Mouse (Mus musculus) CD4-positive, CD25-positive, alpha-beta regulatory T cell, adult 2 months (primary cell): Measurements from ENCODE around the gene Hax1.
A peak's percentile ranks its signal among the peaks of the same experiment; 100 is the strongest.

Experiments
- DNase-seq: peaks from one replicate; pipeline ENCODE4 v3.0.0-alpha.2; 2012; ENCODE audit warnings: low read depth, low spot score

Gene Hax1

DNA sequence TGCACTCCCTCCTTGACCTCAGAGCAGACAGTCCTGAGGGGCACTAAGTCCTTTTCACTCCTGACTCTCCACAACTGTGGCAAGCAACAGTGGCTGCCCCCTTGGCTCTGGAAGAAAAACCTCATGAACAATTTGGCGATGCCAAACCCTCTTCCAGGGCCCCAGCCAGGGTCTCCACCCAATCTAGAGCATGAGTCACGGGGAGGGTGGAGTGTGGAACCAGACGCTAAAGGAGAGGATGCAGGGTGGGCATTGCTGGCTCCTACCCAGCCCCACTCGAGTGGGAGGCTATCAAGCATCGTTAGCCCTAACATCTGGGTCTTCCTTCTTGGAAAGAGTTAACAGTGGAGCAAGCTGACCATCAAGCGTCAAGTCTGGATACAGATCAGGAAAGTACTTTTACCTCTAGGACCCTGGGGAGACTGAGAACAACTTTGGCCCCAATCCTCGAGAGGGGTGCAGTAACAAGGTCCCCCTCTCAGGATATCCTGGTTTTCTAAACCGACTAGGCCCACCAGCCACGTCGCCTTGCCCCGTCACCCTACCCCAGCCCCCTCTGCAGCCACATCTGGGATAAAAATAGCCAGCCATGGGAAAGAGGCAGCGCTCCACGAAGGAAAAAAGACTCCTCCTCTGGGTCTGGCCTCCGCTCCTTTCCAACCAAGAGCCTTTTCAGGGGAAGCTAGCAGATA is 36.4 kb downstream of the Hax1 start:
- DNase-seq, result peak; percentile 20

GRCm38 (mm10) chr3:89961436-89961835 is 37.1 kb downstream of the Hax1 start:
- DNase-seq, result peak; percentile 50

DNA sequence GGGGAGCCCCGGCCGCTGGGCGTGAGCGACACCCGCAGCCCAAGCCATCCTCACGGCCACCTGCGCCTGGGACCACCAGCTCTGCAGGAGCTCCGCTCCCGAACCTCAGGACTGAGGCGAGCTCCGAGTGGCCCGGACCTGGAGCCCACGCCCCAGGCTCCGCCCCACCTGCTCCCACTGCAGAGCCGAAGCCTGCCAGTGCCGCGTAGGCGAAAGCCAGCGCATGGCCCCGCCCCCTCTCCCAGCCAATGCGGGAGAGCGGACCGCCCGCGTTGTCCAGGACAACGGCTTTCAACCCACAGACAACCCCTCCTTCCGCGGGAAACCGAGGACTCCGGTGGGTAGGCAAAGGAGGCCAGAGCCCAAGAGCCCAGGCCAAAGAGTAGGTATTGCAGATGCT is 38.1 kb downstream of the Hax1 start:
- DNase-seq, result peak; percentile 94

- DNase-seq, result peak; percentile 27
These were observed 39.1 kb downstream of the Hax1 start for GRCm38 (mm10) chr3:89959435-89959834.

GRCm38 (mm10) chr3:89957880-89958279 is 40.7 kb downstream of the Hax1 start:
- DNase-seq, result no peak

DNA sequence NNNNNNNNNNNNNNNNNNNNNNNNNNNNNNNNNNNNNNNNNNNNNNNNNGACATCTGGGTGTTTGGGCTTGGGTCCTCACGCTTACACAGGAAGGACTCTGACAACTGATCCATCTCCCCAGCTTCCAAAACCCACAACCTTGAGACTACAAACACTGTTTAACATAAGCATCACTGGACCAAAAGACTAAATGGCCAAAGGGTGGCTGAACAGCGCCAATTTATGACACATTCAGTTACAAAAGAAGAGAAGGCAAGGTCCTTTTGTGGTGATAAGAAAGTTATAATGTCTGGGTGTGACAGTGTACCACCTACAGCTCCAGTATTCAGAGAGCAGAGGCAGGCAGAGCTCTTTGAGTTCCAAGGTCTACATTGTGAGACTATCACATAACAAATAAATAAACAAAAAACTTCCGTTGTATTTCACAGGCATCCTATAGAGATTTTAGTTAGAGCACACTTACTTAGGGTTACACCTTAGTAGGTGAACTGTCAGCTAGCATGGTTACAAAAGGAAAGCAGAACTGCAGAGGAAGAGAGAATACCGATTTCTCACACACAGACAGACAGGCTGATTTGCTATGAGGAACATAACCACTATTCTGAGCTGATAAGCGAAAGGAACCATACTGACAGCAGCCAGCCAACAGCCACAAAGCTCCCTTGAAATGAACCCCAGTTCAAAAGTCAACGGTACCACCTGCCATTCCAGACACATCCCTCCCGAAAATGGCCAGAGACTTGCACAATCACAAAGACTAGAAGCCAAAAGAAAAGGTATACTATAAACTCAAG is 42.2 kb downstream of the Hax1 start:
- no peak for DNase-seq

GRCm38 (mm10) chr3:89953420-89953819 is 45.2 kb downstream of the Hax1 start:
- DNase-seq, result peak; percentile 90

- DNase-seq, result no peak
These were observed 49.9 kb downstream of the Hax1 start for GRCm38 (mm10) chr3:89948655-89949054.

GRCm38 (mm10) chr3:89948021-89948420 is 50.6 kb downstream of the Hax1 start:
- no peak for DNase-seq
